Mouse (Mus musculus) neural tube, embryonic 10.5 days (tissue): Measurements from ENCODE around the gene Necab3.

Experiments
- DNase-seq: peaks from one replicate; pipeline ENCODE4 v3.0.0-alpha.2; 2017; ENCODE audit warnings: low spot score; ENCODE audit errors: extremely low spot score

The Necab3 gene

GRCm38 (mm10) chr2:154572996-154573395 lies 14.3 kb upstream of the Necab3 start:
- no peak for DNase-seq

- no peak for DNase-seq
Measured at GRCm38 (mm10) chr2:154571976-154572375, 13.3 kb upstream of the Necab3 start.

GRCm38 (mm10) chr2:154571266-154571665 lies 12.6 kb upstream of the Necab3 start:
- DNase-seq, result no peak

- DNase-seq, result no peak
Measured at GRCm38 (mm10) chr2:154570666-154571065, 12.0 kb upstream of the Necab3 start.

GRCm38 (mm10) chr2:154569836-154570286 lies 11.2 kb upstream of the Necab3 start, which contains the start of gene E2f1:
TSS of gene E2f1 (minus strand) at chr2:154569892.
- peak; percentile 98 for DNase-seq

GRCm38 (mm10) chr2:154569071-154569748 lies 10.5 kb upstream of the Necab3 start:
- peak; percentile 76 for DNase-seq

GRCm38 (mm10) chr2:154568329-154569070 lies 9.8 kb upstream of the Necab3 start:
- DNase-seq, result peak; percentile 62

GRCm38 (mm10) chr2:154567766-154568165 lies 9.1 kb upstream of the Necab3 start:
- DNase-seq, result no peak

- DNase-seq, result no peak
Measured at GRCm38 (mm10) chr2:154566641-154567040, 8.0 kb upstream of the Necab3 start.

- no peak for DNase-seq
Measured at GRCm38 (mm10) chr2:154565562-154565961, 6.9 kb upstream of the Necab3 start.

- no peak for DNase-seq
Measured at GRCm38 (mm10) chr2:154563612-154564170, 5.0 kb upstream of the Necab3 start.

GRCm38 (mm10) chr2:154557184-154557832 lies 1.4 kb downstream of the Necab3 start:
- no peak for DNase-seq

GRCm38 (mm10) chr2:154555235-154555634 lies 3.5 kb downstream of the Necab3 start:
- DNase-seq, result no peak

- DNase-seq, result peak; percentile 61
Measured at GRCm38 (mm10) chr2:154552424-154552907, 6.2 kb downstream of the Necab3 start.

- no peak for DNase-seq
Measured at GRCm38 (mm10) chr2:154551927-154552326, 6.8 kb downstream of the Necab3 start.

- DNase-seq, result no peak
Measured at GRCm38 (mm10) chr2:154551476-154551875, 7.2 kb downstream of the Necab3 start, which contains the start of gene Actl10. TSS of gene Actl10 (plus strand) at chr2:154551776.

- DNase-seq, result no peak
Measured at GRCm38 (mm10) chr2:154550937-154551336, 7.8 kb downstream of the Necab3 start.

GRCm38 (mm10) chr2:154549886-154550189 lies 8.9 kb downstream of the Necab3 start:
- DNase-seq, result no peak

- peak; percentile 83 for DNase-seq
Measured at GRCm38 (mm10) chr2:154549127-154549885, 9.4 kb downstream of the Necab3 start.

- no peak for DNase-seq
Measured at GRCm38 (mm10) chr2:154548688-154549087, 10.0 kb downstream of the Necab3 start.

- no peak for DNase-seq
Measured at GRCm38 (mm10) chr2:154546711-154547110, 12.0 kb downstream of the Necab3 start, which contains the start of gene 1700003F12Rik. TSS of gene 1700003F12Rik (plus strand) at chr2:154547085.
